Mouse (Mus musculus): ENCODE data around the gene Dr1. TPM values are rescaled to one million over a fixed set of nuclear protein-coding genes. Genes with fewer than 3 reads are reported as not detected.

Gene Dr1
- polyA plus RNA-seq, 1 experiment from 2014 or later, result 44.2 TPM

DNA sequence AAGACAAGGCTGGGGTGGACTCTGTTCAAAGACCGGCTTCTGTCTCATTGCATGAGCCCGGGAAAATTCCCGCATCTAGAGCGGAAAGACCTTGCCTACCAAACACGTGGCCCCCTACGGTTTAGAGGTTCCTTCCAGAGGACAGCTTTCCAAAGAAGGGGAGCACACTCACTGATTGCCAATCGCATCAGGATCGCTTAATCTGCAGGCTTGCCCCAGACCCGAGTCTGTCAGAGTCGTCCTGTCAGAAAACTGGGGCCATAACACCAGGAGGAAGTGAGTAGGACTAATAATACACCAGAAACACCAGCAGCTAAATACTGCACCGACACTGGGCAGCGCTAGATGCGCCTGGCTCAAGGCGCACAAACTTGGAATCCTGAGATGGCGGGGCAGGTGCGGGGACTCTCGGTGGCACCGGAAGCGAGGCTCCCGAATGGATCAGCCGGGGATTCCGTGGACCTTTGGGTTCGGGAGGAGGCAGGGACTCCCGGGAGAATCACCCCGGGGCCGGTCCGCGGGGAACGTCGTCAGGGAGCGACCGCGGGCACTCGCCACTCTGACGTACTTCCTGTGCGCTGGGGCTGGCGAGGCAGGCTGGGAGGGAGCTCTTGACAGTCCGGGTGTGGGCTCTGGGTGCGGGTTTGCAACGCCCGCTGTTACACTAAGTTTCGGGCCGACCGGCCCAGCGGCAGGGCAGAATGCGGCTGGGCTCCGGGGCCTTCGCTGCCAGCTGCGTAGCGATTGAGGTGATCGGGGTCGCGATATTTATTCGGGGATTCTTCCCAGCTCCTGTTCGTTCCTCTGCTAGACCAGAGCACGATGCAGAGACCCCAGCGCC lies 43.7 kb downstream of the Dr1 start, which contains the start of gene Pigg:
Gene Pigg, plus strand, starts transcription at position 386 of the 841 bp plus-strand sequence.
- ATAC-seq (ENCODE audit: insufficient read depth) (peak; percentile 100), DNase-seq (peak; percentile 93)
- TF ChIP-seq CTCF (IDR thresholded peaks at IDR 0.05; ENCODE audit: low read depth), result 0 out of 2 replicates have a peak, but pooled peaks have one; percentile 15
- H3K4me3 ChIP-seq (ENCODE audit: low read depth, low read length), result peak within 1 kb of the TSS; percentile 71
- peak within 1 kb of the TSS; percentile 86 for H3K9ac ChIP-seq
- WGBS, result 0% methylated on average over 57 of the region's 57 CpGs
- H3K4me2 ChIP-seq, result peak within 1 kb of the TSS; percentile 89
- 0 out of 2 replicates have a peak, but pooled peaks cover 5% of the 10 kb centered on the region for H3K4me1 ChIP-seq (ENCODE audit: insufficient read depth)
- H3K36me3 ChIP-seq (ENCODE audit: insufficient read depth), result no peaks in the 10 kb centered on the region
- H3K27me3 ChIP-seq (ENCODE audit: insufficient read depth, low read length), result no peaks in the 10 kb centered on the region
- no peaks in the 10 kb centered on the region for H3K9me3 ChIP-seq (ENCODE audit: low read depth, low read length)
- H3K27ac ChIP-seq (ENCODE audit: low read depth), result peak within 1 kb of the TSS; percentile 48

DNA sequence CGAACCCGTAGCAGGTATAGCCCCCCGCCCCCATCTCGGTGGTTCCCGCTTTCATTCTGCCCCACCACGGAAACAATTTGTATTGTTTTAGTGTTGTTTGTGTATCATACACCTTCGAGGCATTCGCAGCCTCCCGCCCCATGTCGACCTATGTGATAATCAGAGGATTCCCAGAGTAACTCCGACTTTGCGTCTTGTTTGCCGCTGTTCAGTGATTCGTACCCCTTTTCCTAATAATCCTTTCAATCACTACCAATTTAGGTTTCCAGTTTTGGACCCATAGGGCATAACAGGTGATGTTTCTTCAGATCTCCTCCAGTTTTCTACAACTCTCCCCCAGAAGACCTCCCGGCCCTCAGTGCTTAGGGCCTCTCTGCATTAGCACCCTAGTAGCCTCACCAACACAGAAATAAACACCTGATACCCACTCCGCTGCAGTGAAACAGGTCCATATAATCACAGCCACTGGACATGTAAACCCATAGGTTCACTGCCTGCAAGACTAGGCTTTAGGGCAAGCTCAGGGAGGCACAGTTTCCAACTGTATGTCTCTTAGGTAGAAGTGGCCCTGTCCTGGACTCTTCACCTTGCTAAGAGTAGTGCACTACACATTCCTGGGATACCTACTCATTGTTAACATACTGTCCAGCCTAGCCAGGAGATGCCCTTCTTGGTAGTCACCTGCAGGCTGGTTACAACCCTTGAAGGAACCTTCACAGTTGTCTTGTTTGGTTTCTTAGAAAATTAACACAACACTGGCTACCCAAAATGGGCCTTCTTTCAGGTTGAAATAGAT lies 44.6 kb downstream of the Dr1 start:
- peak; percentile 2 for DNase-seq

More for the DNA sequence above, 44.6 kb downstream of the Dr1 start:
- Histone ChIP-seq H3K27me3 (ENCODE audit: insufficient read depth, low read length) (no peaks in the 10 kb centered on the region), H3K9me3 (ENCODE audit: low read depth, low read length) (no peaks in the 10 kb centered on the region), H3K4me3 (ENCODE audit: low read depth, low read length) (peak overlapping the region; percentile 71), H3K36me3 (ENCODE audit: insufficient read depth) (peaks cover 3% of the 10 kb centered on the region; the same call in 1 of the 2 replicates), H3K27ac (ENCODE audit: low read depth) (peak overlapping the region; percentile 48; the same call in 1 of the 2 replicates), H3K9ac (peak overlapping the region; percentile 86), H3K4me1 (ENCODE audit: insufficient read depth) (0 out of 2 replicates have a peak, but pooled peaks cover 5% of the 10 kb centered on the region), H3K4me2 (peak overlapping the region; percentile 89)
- WGBS, result 4% methylated on average over 16 of the region's 16 CpGs
- TF ChIP-seq CTCF (IDR thresholded peaks at IDR 0.05; ENCODE audit: low read depth), result no peak
- ATAC-seq (ENCODE audit: insufficient read depth), result peak; percentile 12; the same call in 1 of the 2 replicates

Other genes starting within 250 kb of the Dr1 start
- gene Mtf2, start 203.2 kb upstream of the Dr1 start, polyA plus RNA-seq (2014; fragmentation: Nextera tagmentation; extraction: Ambion mirVana), result 108 and 110 TPM in 2 replicates
- 29.1 and 33.6 TPM in 2 replicates for gene Tmed5, start 136.3 kb upstream of the Dr1 start, polyA plus RNA-seq (2014; fragmentation: Nextera tagmentation; extraction: Ambion mirVana)
- gene Ccdc18, start 136.0 kb upstream of the Dr1 start, polyA plus RNA-seq (2014; fragmentation: Nextera tagmentation; extraction: Ambion mirVana), result 10.7 and 13.8 TPM in 2 replicates
- gene Pigg, start 43.7 kb downstream of the Dr1 start, polyA plus RNA-seq (2014; fragmentation: Nextera tagmentation; extraction: Ambion mirVana), result 3.4 and 3.5 TPM in 2 replicates
- gene Gm42517, start 99.0 kb downstream of the Dr1 start, polyA plus RNA-seq (2014; fragmentation: Nextera tagmentation; extraction: Ambion mirVana), result not detected in 2 replicates
- gene Pde6b, start 119.5 kb downstream of the Dr1 start, polyA plus RNA-seq (2014; fragmentation: Nextera tagmentation; extraction: Ambion mirVana), result 0.12 and 0.26 TPM in 2 replicates
- gene Atp5k, start 165.6 kb downstream of the Dr1 start, polyA plus RNA-seq (2014; fragmentation: Nextera tagmentation; extraction: Ambion mirVana), result 400 and 416 TPM in 2 replicates
- gene Mfsd7a, start 180.0 kb downstream of the Dr1 start, polyA plus RNA-seq (2014; fragmentation: Nextera tagmentation; extraction: Ambion mirVana), result 0.16 TPM in 1 of 2 replicates, not detected in the other
- 19.5 and 26.5 TPM in 2 replicates for gene Pcgf3, start 192.3 kb downstream of the Dr1 start, polyA plus RNA-seq (2014; fragmentation: Nextera tagmentation; extraction: Ambion mirVana)

Data from lung, embryonic 14.5 days (tissue).